Mouse (Mus musculus) midbrain, embryonic 12.5 days (tissue): ENCODE data around the gene Lsm8. TPM values are rescaled to one million over a fixed set of nuclear protein-coding genes. Genes with fewer than 3 reads are reported as not detected.

ENCODE experiments used
- ATAC-seq: fragments of 200-750 bp; cut with Nextera tagmentation; 2 replicates; pipeline ENCODE4 v1.8.0; 2017; ENCODE audit warnings: low read depth, moderate TSS enrichment, moderate library complexity; ENCODE audit not compliant: low FRiP score
- H3K27ac ChIP-seq: fragments of 300-500 bp; sonication (generic); replicated peaks from 2 replicates; pipeline ENCODE4 v1.5.1; 2016; ENCODE audit warnings: mild to moderate bottlenecking
- H3K27me3 ChIP-seq: fragments of 300-500 bp; sonication (generic); 2 replicates; pipeline ENCODE4 v1.6.1; 2016; ENCODE audit warnings: mild to moderate bottlenecking
- H3K36me3 ChIP-seq: fragments of 300-500 bp; sonication (generic); 2 replicates; pipeline ENCODE4 v1.6.1; 2016
- H3K4me1 ChIP-seq: fragments of 300-500 bp; sonication (generic); 2 replicates; pipeline ENCODE4 v1.6.1; 2016
- H3K4me2 ChIP-seq: fragments of 300-500 bp; sonication (generic); replicated peaks from 2 replicates; pipeline ENCODE4 v1.6.1; 2016; ENCODE audit warnings: mild to moderate bottlenecking, moderate library complexity
- H3K4me3 ChIP-seq: fragments of 300-500 bp; sonication (generic); 2 replicates; pipeline ENCODE4 v1.5.1; 2016; ENCODE audit warnings: mild to moderate bottlenecking
- H3K9ac ChIP-seq: fragments of 300-500 bp; sonication (generic); replicated peaks from 2 replicates; pipeline ENCODE4 v1.6.1; 2016; ENCODE audit warnings: mild to moderate bottlenecking, moderate library complexity
- H3K9me3 ChIP-seq: fragments of 300-500 bp; sonication (generic); 2 replicates; pipeline ENCODE4 v1.6.1; 2016; ENCODE audit warnings: mild to moderate bottlenecking
- WGBS: fragments of 180-500 bp; shearing (Covaris S2); methylation state at CpG from one replicate; pipeline ENCODE4 v1.1.7; 2016; 5-methylcytosine and 5-hydroxymethylcytosine counted together
- polyA plus RNA-seq: library from polyadenylated mRNA; unstranded; fragments of >200 nt; fragmentation: Nextera tagmentation; extraction: Ambion mirVana; gene quantifications from 2 replicates; pipeline ENCODE4 v1.2.1, GENCODE M21; 2016

The Lsm8 gene
- polyA plus RNA-seq, 1 experiment from 2014 or later: 186 TPM

GRCm38 (mm10) chr6:18856487-18857078, 8.2 kb downstream of the Lsm8 start:
- Histone ChIP-seq H3K9me3 (0 out of 2 replicates have a peak, but pooled peaks cover under 1% of the 10 kb centered on the region), H3K27ac (no peak overlapping the region), H3K36me3 (peaks cover 53% of the 10 kb centered on the region), H3K4me2 (no peak overlapping the region), H3K9ac (no peak overlapping the region), H3K4me3 (no peak overlapping the region), H3K4me1 (no peaks in the 10 kb centered on the region), H3K27me3 (no peaks in the 10 kb centered on the region)
- 96% methylated on average over 3 of the region's 3 CpGs for WGBS
- peak; percentile 38 for ATAC-seq

GRCm38 (mm10) chr6:18866018-18866417, 17.6 kb downstream of the Lsm8 start, which contains the start of gene Ankrd7:
Gene Ankrd7, plus strand, starts transcription at chr6:18866318.
- WGBS: 96% methylated on average over 8 of the region's 8 CpGs

GRCm38 (mm10) chr6:18889030-18889429, 40.7 kb downstream of the Lsm8 start:
- 92% methylated on average over 2 of the region's 2 CpGs for WGBS
- no peak overlapping the region for H3K27ac ChIP-seq

More at GRCm38 (mm10) chr6:18866018-18866417, 17.6 kb downstream of the Lsm8 start, which contains the start of gene Ankrd7:
- Histone ChIP-seq H3K9ac (no peak within 1 kb of the TSS), H3K27ac (no peak within 1 kb of the TSS), H3K4me1 (no peaks in the 10 kb centered on the region), H3K36me3 (no peaks in the 10 kb centered on the region), H3K4me2 (no peak within 1 kb of the TSS), H3K4me3 (no peak within 1 kb of the TSS), H3K27me3 (no peaks in the 10 kb centered on the region), H3K9me3 (0 out of 2 replicates have a peak, but pooled peaks cover 3% of the 10 kb centered on the region)
- no peak for ATAC-seq

GRCm38 (mm10) chr6:18894142-18894541, 45.8 kb downstream of the Lsm8 start:
- H3K27me3 ChIP-seq: no peaks in the 10 kb centered on the region
- ATAC-seq: no peak
- no peak overlapping the region for H3K27ac ChIP-seq
- H3K4me2 ChIP-seq: no peak overlapping the region
- H3K4me1 ChIP-seq: no peaks in the 10 kb centered on the region
- H3K4me3 ChIP-seq: no peak overlapping the region
- no peaks in the 10 kb centered on the region for H3K36me3 ChIP-seq
- no peaks in the 10 kb centered on the region for H3K9me3 ChIP-seq
- no peak overlapping the region for H3K9ac ChIP-seq

More at GRCm38 (mm10) chr6:18889030-18889429, 40.7 kb downstream of the Lsm8 start:
- Histone ChIP-seq H3K9ac (no peak overlapping the region), H3K27me3 (no peaks in the 10 kb centered on the region), H3K4me1 (no peaks in the 10 kb centered on the region), H3K4me3 (no peak overlapping the region), H3K4me2 (no peak overlapping the region), H3K36me3 (no peaks in the 10 kb centered on the region), H3K9me3 (no peaks in the 10 kb centered on the region)
- no peak for ATAC-seq

Other genes starting within 250 kb of the Lsm8 start
- 0.26 and 0.36 TPM in 2 replicates for gene Ankrd7, start 17.7 kb downstream of the Lsm8 start, polyA plus RNA-seq